Mouse (Mus musculus) retina, postnatal 1 day (tissue): ENCODE results near the gene Olfr15.

Experiments used
- DNase-seq: peaks from one replicate; pipeline ENCODE4 v3.0.0-alpha.2; 2012

The Olfr15 gene

GRCm38 (mm10) chr16:3876346-3876745 lies 45.7 kb downstream of the Olfr15 start:
- DNase-seq, result no peak

DNA sequence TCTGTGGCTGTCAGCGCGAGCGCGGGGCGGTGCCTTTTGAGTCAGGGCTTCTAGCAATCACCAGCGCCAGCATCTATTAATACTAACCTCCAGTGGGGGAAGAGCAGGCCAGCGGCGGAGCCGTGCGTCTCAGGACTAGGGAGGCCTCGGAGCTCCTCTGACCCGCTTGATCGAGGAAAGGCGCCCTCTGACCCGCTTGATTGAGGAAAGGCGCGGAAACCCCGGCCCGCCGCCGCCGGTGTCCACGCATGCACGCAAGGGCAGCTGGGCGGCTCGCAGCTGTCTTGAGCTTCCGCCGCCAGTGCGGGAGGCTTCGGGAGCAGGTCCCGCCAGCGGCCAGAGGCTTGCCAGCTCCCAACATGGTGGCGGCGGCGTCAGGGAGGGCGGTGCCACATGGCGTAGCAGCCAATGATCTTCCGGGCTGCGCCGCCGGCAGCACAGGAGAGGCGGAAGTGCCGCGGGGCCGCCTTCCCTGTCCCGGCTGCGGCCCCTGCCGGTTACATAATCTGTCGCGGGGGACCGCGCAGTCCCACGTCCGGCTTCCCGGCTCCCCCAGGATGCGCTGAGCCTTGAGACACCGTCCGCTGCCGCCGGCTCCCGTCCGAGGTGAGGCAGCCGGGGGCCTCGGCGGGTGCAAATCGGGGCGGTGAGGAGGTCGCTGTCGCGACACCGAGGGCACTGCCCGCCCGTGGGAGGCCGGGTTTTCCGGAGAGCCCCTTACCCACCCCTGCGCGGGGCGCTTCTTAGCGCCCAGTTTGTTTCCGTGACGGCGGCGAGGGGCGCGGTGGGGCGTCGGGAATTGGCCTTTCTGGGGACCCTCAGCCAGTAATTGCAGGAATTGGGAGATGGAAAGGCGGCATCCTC lies 53.8 kb downstream of the Olfr15 start, which contains the start of the genes Zfp597 and Gm20695:
TSS of gene Zfp597 (minus strand) at position 361 of the 864 bp plus-strand sequence.
TSS of gene Gm20695 (plus strand) at position 448 of the 864 bp plus-strand sequence.
- peak; percentile 97 for DNase-seq

GRCm38 (mm10) chr16:3885065-3885670 lies 54.5 kb downstream of the Olfr15 start:
- no peak for DNase-seq

DNA sequence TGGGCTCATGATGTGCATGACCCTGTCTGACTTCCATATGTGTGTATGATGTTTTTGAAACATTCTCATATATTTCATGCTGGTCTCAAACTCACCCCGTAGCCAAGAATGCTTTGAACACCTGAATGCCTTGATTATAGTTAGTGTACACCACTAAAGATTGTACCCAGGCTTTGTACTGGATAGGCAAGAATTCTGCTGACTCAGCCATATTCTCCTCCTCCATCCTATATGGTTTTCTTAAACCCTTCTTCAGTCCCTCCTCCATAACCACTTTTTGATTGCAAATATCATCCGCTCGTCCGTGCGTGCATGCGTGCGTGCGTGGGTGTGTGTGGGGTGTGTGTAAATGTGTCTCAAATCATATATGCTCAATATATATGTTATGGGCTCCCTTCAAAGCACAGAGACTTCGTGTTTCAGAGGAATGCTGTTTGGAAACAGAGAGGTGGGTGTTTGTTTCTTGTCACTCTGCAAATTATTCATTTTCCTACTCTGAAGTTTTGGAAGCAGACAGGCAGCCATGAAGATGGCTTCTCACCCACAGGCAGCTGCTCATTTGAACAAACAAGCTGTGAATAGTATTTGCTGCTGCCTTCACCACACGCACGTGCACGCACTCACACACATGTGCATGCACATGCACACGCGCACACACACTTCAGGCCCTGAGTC lies 61.1 kb downstream of the Olfr15 start:
- no peak for DNase-seq

DNA sequence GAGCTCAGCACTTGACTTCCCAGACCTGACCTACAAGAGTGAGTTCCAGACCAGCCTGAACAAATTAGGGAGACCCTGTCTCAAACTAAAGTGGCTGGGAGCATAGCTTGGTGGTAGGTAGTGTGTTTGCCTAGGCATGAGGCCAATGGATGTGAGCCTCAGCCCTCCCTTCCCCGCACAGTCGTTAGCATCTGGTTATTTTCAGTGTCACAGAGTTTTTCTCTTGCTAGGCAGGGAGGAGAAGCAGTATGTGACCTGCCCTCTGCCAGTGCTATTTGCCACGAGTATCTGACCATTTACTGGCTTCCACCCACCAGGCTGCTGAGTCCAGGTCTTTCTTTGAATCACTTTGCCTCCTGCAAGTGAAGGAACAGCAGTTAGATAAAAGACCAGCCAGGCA lies 63.1 kb downstream of the Olfr15 start:
- no peak for DNase-seq
